Mouse (Mus musculus) layer of hippocampus, adult 9-10 months (tissue): ENCODE results near the gene Akt1.

Source experiments
- DNase-seq: peaks from one replicate; pipeline ENCODE4 v3.0.0; 2022; ENCODE audit warnings: low spot score

Gene Akt1

GRCm38 (mm10) chr12:112688458-112688857, 13.8 kb upstream of the Akt1 start:
- DNase-seq: no peak

- no peak for DNase-seq
Observed at GRCm38 (mm10) chr12:112683351-112683750, 8.7 kb upstream of the Akt1 start.

DNA sequence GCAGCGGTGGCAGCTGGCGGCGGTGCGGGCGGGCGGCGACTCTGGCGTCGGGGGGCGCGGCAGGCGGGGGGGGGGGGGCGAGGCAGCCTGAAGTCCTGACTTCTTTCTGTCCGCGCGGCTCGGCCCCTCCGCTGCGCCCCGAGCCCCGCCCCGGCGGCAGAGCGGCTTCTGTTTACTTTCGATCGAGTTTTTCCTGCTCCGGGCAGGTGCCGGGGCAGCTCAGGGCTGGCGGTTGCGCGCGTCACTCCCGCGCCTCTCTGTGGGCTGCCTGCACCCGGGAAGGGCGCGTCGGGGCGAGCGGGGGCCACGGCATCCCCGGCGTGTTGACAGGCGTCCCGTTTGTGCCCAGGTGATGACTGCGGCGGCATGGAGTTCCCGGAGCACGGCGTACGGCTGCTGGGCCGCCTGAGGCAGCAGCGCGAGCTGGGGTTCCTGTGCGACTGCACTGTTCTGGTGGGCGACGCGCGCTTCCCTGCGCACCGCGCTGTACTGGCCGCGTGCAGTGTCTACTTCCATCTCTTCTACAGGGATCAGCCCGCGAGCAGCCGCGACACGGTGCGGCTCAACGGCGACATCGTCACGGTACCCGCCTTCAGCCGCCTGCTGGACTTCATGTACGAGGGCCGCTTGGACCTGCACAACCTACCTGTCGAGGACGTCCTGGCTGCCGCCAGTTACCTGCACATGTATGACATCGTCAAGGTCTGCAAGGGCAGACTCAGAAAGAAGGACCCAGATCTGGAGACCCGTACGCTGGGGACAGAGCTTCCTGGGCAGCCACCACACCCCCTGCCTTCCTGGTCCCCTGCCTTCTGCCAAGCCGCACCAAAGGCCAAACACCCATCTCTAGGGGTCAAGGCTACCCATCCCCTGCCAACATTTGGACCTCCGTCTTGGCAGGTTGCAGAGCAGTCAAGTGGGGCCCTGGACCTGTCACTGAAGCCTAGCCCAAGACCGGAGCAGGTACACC, 4.6 kb upstream of the Akt1 start:
- DNase-seq: no peak

DNA sequence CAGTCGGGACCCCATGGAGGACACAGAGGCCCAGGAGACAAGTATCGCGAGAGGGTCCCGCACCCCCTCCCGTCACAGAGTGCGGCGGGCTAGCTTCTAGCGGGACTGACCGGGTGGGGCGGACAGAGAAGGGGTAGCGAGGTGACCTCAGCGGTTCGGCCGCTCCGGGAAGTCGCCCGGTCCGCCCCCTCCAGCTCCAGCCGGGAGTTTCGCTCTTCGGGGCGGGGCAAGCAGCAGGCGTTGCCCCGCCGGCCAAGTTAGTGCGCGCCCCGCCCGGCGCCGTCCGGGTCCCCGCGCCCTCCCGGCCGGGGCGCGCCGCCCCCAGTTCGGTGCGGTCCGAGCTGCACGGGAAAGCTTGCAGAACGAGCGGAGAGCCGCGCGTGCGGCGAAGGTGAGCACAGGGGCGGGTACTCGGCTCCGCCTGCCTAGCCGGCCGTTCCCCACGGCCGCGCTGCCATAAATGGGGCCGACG, 3.9 kb upstream of the Akt1 start, which contains the start of gene Zbtb42:
Gene Zbtb42 (plus strand): TSS at position 274 of the 472 bp plus-strand sequence.
- no peak for DNase-seq

DNA sequence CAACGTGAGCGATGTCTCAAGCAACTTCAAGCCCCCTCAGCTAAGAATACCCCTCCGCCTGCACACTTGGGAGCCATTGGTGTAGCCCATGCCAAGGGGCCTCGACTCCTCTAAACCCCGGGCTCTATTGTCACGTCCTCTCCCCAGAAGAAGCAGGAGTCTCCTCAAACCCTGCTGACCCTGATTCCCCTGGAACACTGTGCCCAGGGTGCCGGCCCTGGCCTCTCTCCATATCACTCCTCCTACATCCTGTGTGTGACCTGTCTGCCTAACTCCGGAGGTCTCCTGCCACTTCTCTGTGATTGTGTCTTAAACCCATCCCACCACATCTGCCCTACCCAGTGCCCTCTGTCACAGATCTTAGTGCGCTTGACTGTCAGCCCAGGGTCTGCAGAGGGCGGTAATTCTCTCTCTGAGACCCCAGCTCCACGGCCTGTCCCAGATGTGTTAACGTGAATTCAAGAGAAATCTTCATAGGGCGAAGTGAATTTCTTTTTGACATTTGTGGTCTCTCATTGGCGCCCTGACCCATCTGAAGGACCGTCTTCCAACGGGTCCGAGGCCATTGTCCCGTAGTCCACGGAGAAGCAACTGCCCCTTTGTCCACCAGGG, 3.4 kb upstream of the Akt1 start:
- DNase-seq: no peak

DNA sequence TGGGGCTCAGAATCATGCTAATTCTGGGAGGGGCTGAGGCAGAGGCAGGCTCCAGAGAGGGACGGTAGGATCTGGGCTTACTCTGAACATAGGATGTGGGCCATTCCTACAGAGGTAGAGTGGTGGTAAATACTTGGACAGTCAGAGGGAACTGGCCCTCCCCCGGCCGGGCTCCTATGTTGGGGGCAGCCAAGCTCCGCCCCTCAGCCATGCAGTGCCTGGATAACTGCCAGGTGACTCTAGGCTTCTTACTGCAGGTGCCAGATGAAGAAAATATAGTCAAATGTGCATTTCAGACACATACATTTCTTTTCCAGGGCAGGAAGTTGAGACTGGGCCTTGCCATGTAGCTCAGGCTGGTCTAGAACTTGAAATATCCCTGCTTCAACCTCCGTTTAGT, 2.4 kb upstream of the Akt1 start:
- DNase-seq: no peak

GRCm38 (mm10) chr12:112675245-112676035, 756 bp upstream of the Akt1 start:
- DNase-seq: no peak

- DNase-seq: no peak
Observed at GRCm38 (mm10) chr12:112673576-112674091, 1.1 kb downstream of the Akt1 start.

DNA sequence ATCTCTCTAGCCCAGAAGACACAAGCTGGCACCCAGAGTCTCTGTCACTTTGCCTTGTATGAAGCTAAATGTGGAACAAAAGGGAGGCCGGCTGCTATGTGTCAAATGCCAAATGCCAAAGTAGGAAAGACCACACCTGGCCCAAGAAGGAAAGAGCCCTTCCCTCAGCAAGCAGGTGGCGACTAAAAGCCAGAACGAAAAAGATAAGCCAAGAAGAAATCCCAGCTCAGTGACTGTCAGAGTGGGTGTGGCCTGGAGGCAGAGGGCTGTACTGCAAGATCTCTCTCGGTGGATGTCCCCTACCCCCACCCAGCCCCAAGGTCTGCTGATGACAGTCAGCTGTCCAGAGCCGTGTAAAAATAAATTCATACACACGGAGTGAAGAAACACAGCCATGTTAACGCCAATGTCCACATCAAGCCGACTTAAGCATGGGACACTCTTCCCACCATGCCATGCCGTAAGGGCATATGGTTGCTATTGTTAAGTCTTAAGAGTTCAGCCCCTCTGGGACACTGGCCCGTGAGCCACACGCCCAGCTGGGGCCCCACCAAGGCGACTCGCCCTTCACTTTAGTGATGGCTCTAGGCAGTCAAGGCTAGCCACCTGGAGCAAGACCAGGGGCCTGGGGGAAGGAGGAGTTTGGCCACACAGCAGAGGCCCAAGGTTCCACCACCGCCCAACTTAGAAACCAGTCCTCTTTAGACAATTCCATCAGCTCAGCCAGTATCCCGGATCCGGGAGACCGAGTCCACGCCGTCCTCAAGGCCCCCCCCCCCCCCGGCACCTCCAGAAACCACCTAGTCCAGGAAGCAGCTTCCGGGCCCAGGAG, 1.7 kb downstream of the Akt1 start:
- no peak for DNase-seq

DNA sequence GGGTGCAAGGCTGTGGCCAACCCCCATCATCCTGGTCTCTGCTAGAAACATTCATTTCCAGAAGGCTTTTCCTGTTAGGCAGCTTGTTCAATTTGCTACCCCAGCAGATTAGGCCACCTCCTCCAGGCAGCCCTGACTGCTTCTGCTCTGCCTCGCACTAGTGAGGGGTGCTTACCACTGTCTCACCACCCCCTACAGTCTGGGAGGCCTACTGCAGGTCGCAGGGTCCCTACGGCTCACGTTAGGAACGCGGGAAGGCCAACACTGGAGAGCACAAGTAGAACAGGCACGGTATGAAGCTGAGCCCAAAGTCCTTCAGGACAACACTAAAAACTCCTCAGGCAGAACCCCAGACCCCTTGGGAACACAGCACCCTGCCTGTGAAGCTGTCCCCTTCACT, 2.8 kb downstream of the Akt1 start:
- DNase-seq: no peak

GRCm38 (mm10) chr12:112670718-112671393, 3.8 kb downstream of the Akt1 start:
- no peak for DNase-seq

- DNase-seq: no peak
Observed at GRCm38 (mm10) chr12:112667619-112668297, 6.9 kb downstream of the Akt1 start.

DNA sequence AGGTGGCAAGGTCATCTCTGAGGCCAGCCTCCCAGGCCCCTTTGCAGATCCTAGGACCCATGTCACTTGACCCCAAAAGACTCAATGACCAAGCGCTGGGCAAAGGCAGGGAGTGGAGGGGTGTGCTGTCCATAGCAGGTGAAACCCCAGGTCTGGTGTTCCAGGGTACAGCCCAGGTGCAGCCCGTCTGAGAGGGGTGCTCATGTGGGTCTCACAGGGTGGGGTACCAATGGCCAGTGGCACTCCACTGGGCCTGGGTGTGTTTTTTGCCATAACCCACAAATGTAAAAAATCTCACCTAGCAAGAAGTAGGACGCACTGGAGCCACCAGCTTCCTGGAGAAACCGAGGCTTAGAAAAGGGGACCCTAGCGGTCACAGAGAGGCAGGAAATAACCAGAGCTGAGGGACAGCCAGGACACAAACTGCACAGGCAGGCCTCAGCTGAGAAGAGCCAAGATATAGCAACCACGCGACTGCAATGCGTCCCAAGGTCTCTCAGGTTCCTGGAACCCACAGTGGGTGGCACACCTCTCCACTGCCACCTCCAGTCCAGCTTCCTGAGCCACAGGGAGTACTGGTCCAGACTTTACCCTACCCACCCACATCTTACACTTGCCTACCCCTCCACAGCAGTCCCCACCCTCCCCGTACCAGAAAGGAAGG, 8.7 kb downstream of the Akt1 start:
- no peak for DNase-seq

GRCm38 (mm10) chr12:112665445-112665844, 9.2 kb downstream of the Akt1 start:
- no peak for DNase-seq

DNA sequence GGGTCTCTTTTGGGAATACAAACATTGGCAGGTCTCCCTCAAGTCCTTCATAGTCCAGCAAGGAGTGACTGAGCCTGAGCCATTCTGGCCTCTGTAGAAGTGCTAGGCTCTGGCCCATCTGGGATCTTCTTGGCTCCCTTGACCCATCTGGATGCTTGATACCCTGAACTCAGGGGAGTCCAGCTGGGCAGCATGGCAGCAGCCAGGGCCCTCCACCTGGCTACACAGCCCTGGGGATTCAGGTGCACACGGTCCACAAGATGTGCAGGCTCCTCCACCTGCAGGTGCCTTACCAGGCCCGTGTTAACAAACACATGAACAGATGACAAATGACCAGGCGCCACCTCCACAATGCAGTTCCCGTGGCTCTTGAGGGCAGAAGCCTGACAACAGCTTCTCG, 10.0 kb downstream of the Akt1 start:
- no peak for DNase-seq

GRCm38 (mm10) chr12:112664124-112664523, 10.6 kb downstream of the Akt1 start:
- no peak for DNase-seq

DNA sequence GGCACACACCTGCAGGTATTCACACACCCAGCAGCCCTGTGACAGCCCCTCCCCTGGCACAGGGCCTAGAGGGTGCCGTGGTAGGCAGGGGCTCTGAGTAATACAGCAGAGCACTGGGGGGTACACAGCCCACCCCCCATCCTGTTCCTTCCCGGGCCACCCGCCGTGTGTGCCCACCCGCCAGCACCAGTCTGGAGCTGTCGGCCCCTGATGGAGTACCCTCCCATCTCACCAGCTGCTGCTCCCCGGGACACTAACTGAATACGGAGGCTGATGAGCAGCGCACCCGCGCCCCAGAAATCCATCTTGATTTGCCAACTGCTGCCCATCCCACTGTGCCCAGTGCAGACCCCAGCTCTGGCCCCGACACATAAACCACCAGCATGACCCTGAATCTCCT, 11.0 kb downstream of the Akt1 start:
- DNase-seq: no peak

DNA sequence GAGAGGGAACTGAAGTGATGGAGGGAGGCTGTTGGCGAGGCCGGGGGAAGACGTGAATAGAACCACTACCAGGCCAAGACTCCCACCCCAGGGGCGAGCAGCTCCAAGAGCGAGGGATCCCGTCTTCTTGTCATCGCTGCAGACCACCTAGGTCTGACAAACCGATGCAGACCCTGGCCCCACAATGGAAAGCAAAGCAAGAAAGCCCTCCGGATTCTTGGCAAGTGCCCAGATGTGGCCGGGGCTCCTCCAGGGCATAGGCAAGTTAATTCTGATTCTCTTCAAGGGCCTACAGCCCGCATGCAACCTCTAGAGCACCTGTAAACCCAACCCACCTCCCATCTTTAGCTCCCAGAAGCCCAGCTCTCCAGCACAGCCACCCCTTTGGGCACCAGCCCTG, 11.4 kb downstream of the Akt1 start:
- DNase-seq: no peak

DNA sequence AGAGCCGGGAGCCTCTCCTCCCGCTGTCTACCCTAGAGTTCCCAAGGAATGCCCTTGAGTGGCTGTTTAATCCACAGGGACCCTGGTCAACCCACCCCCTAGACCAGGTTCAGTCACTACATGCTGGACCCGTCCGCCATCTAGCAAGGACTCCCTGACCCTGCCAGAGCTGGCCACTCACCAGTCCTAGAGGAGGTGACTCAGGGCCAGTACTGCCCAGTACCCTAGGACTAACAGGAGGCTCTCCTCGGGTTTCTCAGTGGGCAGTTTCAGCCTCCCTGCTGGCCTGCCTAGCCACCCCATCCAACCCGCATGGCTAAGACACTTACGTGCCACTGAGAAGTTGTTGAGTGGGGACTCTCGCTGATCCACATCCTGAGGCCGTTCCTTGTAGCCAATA, 12.8 kb downstream of the Akt1 start:
- DNase-seq: no peak

- no peak for DNase-seq
Observed at GRCm38 (mm10) chr12:112661327-112661605, 13.4 kb downstream of the Akt1 start.
